Mouse (Mus musculus) heart, adult 2 months (tissue): ENCODE results near the gene Hoxd8. TPM values are rescaled to one million over a fixed set of nuclear protein-coding genes. Genes with fewer than 3 reads are reported as not detected.

ENCODE experiments used
- DNase-seq, 2 experiments: peaks; one replicate each; pipeline ENCODE4 v3.0.0; 2021
- H3K27ac ChIP-seq: fragments of 200-600 bp; 2 replicates; pipeline ENCODE4 v1.8.1; 2022
- H3K27me3 ChIP-seq: fragments of 200-500 bp; 2 replicates; pipeline ENCODE4 v1.6.1; 2012; ENCODE audit warnings: mild to moderate bottlenecking, low read length, inconsistent platforms, mixed read lengths; ENCODE audit not compliant: control insufficient read depth, insufficient read depth
- H3K36me3 ChIP-seq: fragments of 200-500 bp; 2 replicates; pipeline ENCODE4 v1.6.1; 2012; ENCODE audit warnings: low read length, inconsistent platforms; ENCODE audit not compliant: control insufficient read depth, insufficient read depth
- H3K4me1 ChIP-seq: fragments of 200-500 bp; 2 replicates; pipeline ENCODE4 v1.6.1; 2011; ENCODE audit warnings: low read length; ENCODE audit not compliant: control insufficient read depth, insufficient read depth
- H3K4me3 ChIP-seq: fragments of 200-600 bp; 2 replicates; pipeline ENCODE4 v1.8.1; 2022
- H3K79me2 ChIP-seq: fragments of 200-500 bp; replicated peaks from 2 replicates; pipeline ENCODE4 v1.6.1; 2012; ENCODE audit warnings: mild to moderate bottlenecking, inconsistent platforms, low read length, moderate library complexity, mixed read lengths; ENCODE audit not compliant: control insufficient read depth, insufficient read depth
- H3K9ac ChIP-seq: fragments of 200-500 bp; 2 replicates; pipeline ENCODE4 v1.6.1; 2012; ENCODE audit warnings: low read depth, mild to moderate bottlenecking, control low read depth, inconsistent platforms, low read length, mixed read lengths
- CTCF ChIP-seq: fragments of 200-600 bp; IDR thresholded peaks from 2 replicates; pipeline ENCODE4 v1.8.1; 2022; ENCODE audit warnings: antibody characterized with exemption, mild to moderate bottlenecking, moderate library complexity
- EP300 ChIP-seq: fragments of 200-500 bp; IDR thresholded peaks from 2 replicates; pipeline ENCODE4 v1.6.1; 2011; ENCODE audit warnings: low read depth, low read length, control low read depth; ENCODE audit not compliant: insufficient read depth
- POLR2A ChIP-seq: fragments of 200-500 bp; IDR thresholded peaks from 2 replicates; pipeline ENCODE4 v1.6.1; 2011; ENCODE audit warnings: mild to moderate bottlenecking, low read depth, low read length, control low read depth; ENCODE audit not compliant: insufficient read depth
- WGBS: fragments of 180-500 bp; shearing (Covaris S2); methylation state at CpG from one replicate; pipeline ENCODE4 v1.1.7; 2018; 5-methylcytosine and 5-hydroxymethylcytosine counted together
- intact Hi-C: fragments of 180-260 bp; cut with DNase I; formaldehyde crosslinking; loops from one replicate; pipeline ENCODE4 v1.15.1; 2025
- polyA plus RNA-seq: library from polyadenylated mRNA; depleted of rRNA; stranded (reverse); fragments of >200 nt; gene quantifications from 2 replicates; pipeline ENCODE4 v1.2.3, GENCODE M21; 2012
- total RNA-seq, 2 experiments: library from RNA; stranded (reverse); gene quantifications; 2 replicates each; pipeline ENCODE4 v1.2.3; 2021

Gene Hoxd8
- total and polyA plus RNA-seq, 3 experiments = 0.59 to 1.0 (median 0.61) TPM

DNA sequence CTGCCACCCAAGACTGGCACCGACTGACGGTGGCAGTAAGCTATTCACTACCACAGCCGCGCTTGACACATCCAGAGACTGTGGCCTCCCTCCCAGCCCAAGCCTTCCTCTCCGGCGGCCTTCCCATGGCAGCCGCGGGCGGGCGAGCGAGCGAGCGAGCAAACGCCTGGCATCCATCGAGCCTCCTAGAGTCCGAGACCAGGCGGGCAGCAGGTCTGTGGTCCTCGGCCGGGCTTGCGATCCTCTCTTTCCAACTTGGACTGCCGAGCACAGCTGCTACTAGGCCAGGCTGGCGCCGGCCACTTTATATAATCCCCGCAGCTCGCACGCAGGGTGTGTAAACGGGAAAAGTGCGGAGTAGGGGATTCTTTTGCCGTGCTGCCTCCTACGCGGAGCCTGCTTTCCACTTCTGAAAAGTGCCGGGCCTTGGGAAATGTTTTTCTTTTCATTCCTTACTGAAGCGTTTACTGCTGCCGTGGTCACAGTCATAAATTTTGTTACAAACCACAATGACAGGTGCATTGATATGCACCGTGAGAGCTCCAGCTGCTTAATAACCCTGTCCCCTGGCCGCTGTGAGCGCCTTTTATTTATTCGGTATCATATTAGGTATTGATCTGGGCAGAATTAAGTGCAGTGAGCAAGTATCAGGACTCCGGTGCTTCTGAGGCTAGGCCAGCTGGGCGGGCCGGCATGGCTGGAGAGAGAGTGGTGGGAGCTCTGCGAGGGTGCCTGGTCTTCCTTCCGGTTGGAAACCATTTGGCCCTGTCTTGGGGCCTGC, 36.1 kb downstream of the Hoxd8 start:
- DNase-seq = no peak
- TF ChIP-seq CTCF (no peak), POLR2A (no peak), EP300 (no peak)
- Histone ChIP-seq H3K27me3 (peaks cover 30% of the 10 kb centered on the region), H3K9ac (no peak overlapping the region), H3K4me1 (no peaks in the 10 kb centered on the region), H3K79me2 (no peaks in the 10 kb centered on the region), H3K4me3 (no peak overlapping the region), H3K36me3 (no peaks in the 10 kb centered on the region), H3K27ac (no peak overlapping the region)
- 7% methylated on average over 43 of the region's 43 CpGs for WGBS
- intact Hi-C loops = no loop called here

DNA sequence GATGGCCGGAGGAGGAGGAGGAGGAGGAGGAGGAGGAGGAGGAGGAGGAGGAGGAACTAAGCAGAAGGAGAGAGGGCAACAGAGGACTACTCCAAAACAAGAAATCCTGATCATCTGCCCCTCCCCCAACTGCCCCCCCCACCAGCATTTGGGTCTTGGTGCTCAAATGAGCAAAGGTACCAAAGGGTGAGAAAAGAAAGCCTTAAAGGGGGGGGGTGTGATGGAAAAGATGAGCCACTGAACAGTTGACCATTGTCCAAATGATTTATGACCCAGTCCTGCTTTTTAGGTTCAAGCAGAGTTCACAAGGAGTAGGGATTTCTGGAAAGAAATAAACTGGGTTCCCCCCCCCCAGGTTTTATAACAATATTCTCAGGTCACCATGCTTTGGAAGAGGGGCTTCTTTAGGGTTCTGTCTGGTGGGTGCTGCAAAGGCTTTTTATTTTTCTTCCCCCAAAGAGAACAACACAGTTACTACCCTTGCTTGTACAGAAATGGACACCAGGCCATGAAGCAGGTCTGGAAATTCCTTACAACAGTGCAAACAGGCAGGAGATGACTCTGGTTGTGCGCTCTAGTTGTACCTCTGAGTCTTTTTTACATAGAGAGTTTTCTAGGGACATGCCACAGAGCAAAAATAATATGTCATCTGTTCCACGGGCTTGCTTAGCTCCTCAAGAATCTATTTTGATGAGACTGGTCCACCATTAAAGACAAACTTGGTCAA, 37.0 kb downstream of the Hoxd8 start:
- DNase-seq = no peak
- H3K79me2 ChIP-seq = no peaks in the 10 kb centered on the region
- H3K27ac ChIP-seq = no peak overlapping the region
- intact Hi-C loops = no loop called here
- H3K27me3 ChIP-seq = peaks cover 30% of the 10 kb centered on the region
- no peak overlapping the region for H3K4me3 ChIP-seq
- no peaks in the 10 kb centered on the region for H3K36me3 ChIP-seq
- TF ChIP-seq POLR2A = no peak
- no peak for TF ChIP-seq CTCF
- TF ChIP-seq EP300 = no peak
- 47% methylated on average over 2 of the region's 3 CpGs for WGBS
- H3K9ac ChIP-seq = no peak overlapping the region
- H3K4me1 ChIP-seq = no peaks in the 10 kb centered on the region

DNA sequence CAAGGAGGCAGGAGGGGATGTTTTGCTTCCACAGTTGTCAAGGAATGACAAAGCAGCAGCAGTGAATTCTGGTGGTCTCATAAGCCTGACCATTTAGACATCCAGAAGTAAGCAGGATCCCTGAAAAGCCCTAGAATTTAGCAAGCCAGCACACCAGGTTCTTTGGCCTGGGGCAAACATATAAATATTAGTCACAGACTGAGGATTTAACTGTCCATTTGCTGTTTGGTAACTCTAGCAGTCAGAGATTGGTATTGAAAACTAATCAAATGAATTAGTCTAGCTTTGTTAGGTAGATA, 37.5 kb downstream of the Hoxd8 start:
- Histone ChIP-seq H3K36me3 (no peaks in the 10 kb centered on the region), H3K27ac (no peak overlapping the region), H3K79me2 (no peaks in the 10 kb centered on the region), H3K4me1 (no peaks in the 10 kb centered on the region), H3K4me3 (no peak overlapping the region), H3K27me3 (peaks cover 32% of the 10 kb centered on the region), H3K9ac (no peak overlapping the region)
- no peak for TF ChIP-seq EP300
- TF ChIP-seq CTCF = no peak
- no peak for TF ChIP-seq POLR2A
- intact Hi-C loops = no loop called here
- DNase-seq = no peak

GRCm38 (mm10) chr2:74745540-74746297, 41.3 kb downstream of the Hoxd8 start:
- Histone ChIP-seq H3K4me3 (no peak overlapping the region), H3K27me3 (peaks cover 40% of the 10 kb centered on the region), H3K4me1 (no peaks in the 10 kb centered on the region), H3K9ac (no peak overlapping the region), H3K27ac (no peak overlapping the region), H3K36me3 (no peaks in the 10 kb centered on the region), H3K79me2 (no peaks in the 10 kb centered on the region)
- intact Hi-C loops = no loop called here
- TF ChIP-seq CTCF (no peak), EP300 (no peak), POLR2A (no peak)
- no peak for DNase-seq
- WGBS = 12% methylated on average over 6 of the region's 6 CpGs

GRCm38 (mm10) chr2:74746298-74746921, 42.0 kb downstream of the Hoxd8 start:
- no peak overlapping the region for H3K9ac ChIP-seq
- no peak for DNase-seq
- TF ChIP-seq POLR2A = no peak
- no peak for TF ChIP-seq CTCF
- no peak for TF ChIP-seq EP300
- intact Hi-C loops = no loop called here
- H3K36me3 ChIP-seq = no peaks in the 10 kb centered on the region
- H3K4me1 ChIP-seq = no peaks in the 10 kb centered on the region
- 4% methylated on average over 50 of the region's 58 CpGs for WGBS
- H3K27me3 ChIP-seq = peaks cover 42% of the 10 kb centered on the region
- no peak overlapping the region for H3K4me3 ChIP-seq
- H3K27ac ChIP-seq = no peak overlapping the region
- no peaks in the 10 kb centered on the region for H3K79me2 ChIP-seq
